In the genomic region with DNA sequence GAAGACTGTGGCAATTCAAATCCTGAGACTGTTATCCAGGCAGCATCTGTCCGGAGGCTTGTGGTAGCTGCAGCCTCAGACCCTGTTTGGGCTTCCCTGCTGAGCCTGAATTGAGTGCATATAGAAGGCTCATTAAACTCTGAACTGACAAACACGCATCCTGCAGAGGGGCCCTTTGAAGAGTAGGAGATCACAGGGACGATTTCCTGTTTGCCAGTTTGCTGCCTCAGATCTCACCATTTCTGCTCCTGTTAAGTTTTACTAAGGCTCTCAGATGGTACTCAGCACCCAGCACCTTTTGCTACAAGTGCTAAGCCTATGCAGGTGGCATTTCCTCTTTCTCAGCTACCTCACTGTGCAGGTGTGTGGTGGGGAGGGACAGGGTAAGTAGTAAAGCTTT, we compare ENCODE assay signal across 24 mouse cellular contexts.
A peak's percentile ranks its signal among the peaks of the same experiment; 100 is the strongest.
DNase-seq lines count a peak whose midpoint lies in the region; ATAC-seq and TF ChIP-seq lines count a peak whose summit lies in the region.
"Had no signal": no experiment of that assay in that cellular context is flagged by ENCODE, and none has a peak within 500 bp of the region (broad histone marks: within the 10 kb centered on the region; RNA-seq: fewer than 3 reads in every experiment).

No protein-coding gene starts in this region.

- H3K36me3 ChIP-seq in heart, postnatal 0 days (replicated peaks; ENCODE audit: control insufficient read depth, insufficient read depth, low read length): no peaks in the 10 kb centered on the region
- H3K36me3 ChIP-seq: embryonic facial prominence, embryonic 15.5 days; forebrain, embryonic 15.5 days; liver, embryonic 13.5 days; midbrain, embryonic 15.5 days; neural tube, embryonic 13.5 days had no signal

- WGBS in heart, postnatal 0 days: 46% methylated on average over 3 of the region's 3 CpGs
- 51% methylated on average over 3 of the region's 3 CpGs for WGBS in lung, adult 2 months

- peak overlapping the region; percentile 18; the same call in 1 of the 2 replicates for H3K27ac ChIP-seq in heart, postnatal 0 days (ENCODE audit: low read depth)
- H3K27ac ChIP-seq: embryonic facial prominence, embryonic 15.5 days; forebrain, embryonic 15.5 days; gastrocnemius, adult 2 months; hindbrain, postnatal 0 days; liver, embryonic 13.5 days; midbrain, embryonic 15.5 days; neural tube, embryonic 13.5 days; stomach, postnatal 0 days had no signal

- no peak overlapping the region for H3K4me3 ChIP-seq in heart, postnatal 0 days (ENCODE audit: low read depth, low read length)
- H3K4me3 ChIP-seq in lung, adult 2 months (replicated peaks; ENCODE audit: extremely low read depth, low read depth, low read length): no peak overlapping the region
- H3K4me3 ChIP-seq: embryonic facial prominence, embryonic 15.5 days; forebrain, embryonic 15.5 days; gastrocnemius, adult 2 months; limb, embryonic 10.5 days; liver, embryonic 13.5 days; midbrain, embryonic 15.5 days; neural tube, embryonic 13.5 days had no signal

- TF ChIP-seq CTCF in heart, postnatal 0 days (IDR thresholded peaks at IDR 0.05; ENCODE audit: low read depth): no peak
- TF ChIP-seq CTCF in lung, adult 2 months (IDR thresholded peaks at IDR 0.05; ENCODE audit: insufficient read depth, low read length): no peak

- TF ChIP-seq EP300 in heart, postnatal 0 days (IDR thresholded peaks at IDR 0.05; ENCODE audit: low read depth): no peak

- H3K4me2 ChIP-seq in heart, postnatal 0 days (ENCODE audit: low read depth, low read length): no peak overlapping the region
- H3K4me2 ChIP-seq: embryonic facial prominence, embryonic 15.5 days; forebrain, embryonic 15.5 days; liver, embryonic 13.5 days; midbrain, embryonic 15.5 days; neural tube, embryonic 13.5 days had no signal

- intact Hi-C loops in heart, postnatal 25 days (cut with DNase I): no loop called here
- intact Hi-C loops in left cerebral cortex, postnatal 25 days (cut with DNase I): no loop called here

- ATAC-seq in heart, postnatal 0 days (ENCODE audit: insufficient read depth, low read depth): no peak
- ATAC-seq: forebrain, embryonic 15.5 days; hindbrain, postnatal 0 days; midbrain, embryonic 15.5 days had no signal

- no peak for DNase-seq in heart, postnatal 0 days (ENCODE audit: low spot score)
- DNase-seq in heart, postnatal 25 days (ENCODE audit: low spot score): no peak
- peak; percentile 79 for DNase-seq in R1 (ENCODE audit: low read depth, low spot score)
- DNase-seq in forelimb bud, embryonic 11.5 days (ENCODE audit: low read depth, low spot score): peak; percentile 43
- peak; percentile 60 to 71 for DNase-seq in thymus, postnatal 10 days (ENCODE audit: low spot score in 2 of 2)
- DNase-seq in left cerebral cortex, postnatal 25 days (ENCODE audit: low spot score in 2 of 2): no peak
- no peak for DNase-seq in lung, adult 2 months
- no peak for DNase-seq in Muller cell, postnatal 12 days (ENCODE audit: inconsistent ontology term)
- DNase-seq: cerebellum, adult 18-20 months; gastrocnemius, adult 2 months; heart, adult 18-20 months; heart, postnatal 14 days; kidney, adult 2 months; kidney, postnatal 4 days; layer of hippocampus, postnatal 36 days; liver, embryonic 13.5 days; right cerebral cortex, adult 18-20 months had no signal

- TF ChIP-seq POLR2A in lung, adult 2 months (IDR thresholded peaks at IDR 0.05; ENCODE audit: borderline replicate concordance, extremely low read depth, low read depth, low read length): no peak

- no peaks in the 10 kb centered on the region for H3K4me1 ChIP-seq in heart, postnatal 0 days (ENCODE audit: control insufficient read depth, insufficient read depth)
- H3K4me1 ChIP-seq in lung, adult 2 months (ENCODE audit: control insufficient read depth, insufficient read depth, low read length): no peaks in the 10 kb centered on the region
- H3K4me1 ChIP-seq: forebrain, embryonic 15.5 days; liver, embryonic 13.5 days had no signal

- H3K27me3 ChIP-seq in heart, postnatal 0 days (ENCODE audit: control insufficient read depth, insufficient read depth, low read length): no peaks in the 10 kb centered on the region
- H3K27me3 ChIP-seq: embryonic facial prominence, embryonic 15.5 days; forebrain, embryonic 15.5 days; liver, embryonic 13.5 days had no signal

- H3K9ac ChIP-seq in heart, postnatal 0 days (replicated peaks; ENCODE audit: low read depth, low read length): no peak overlapping the region
- H3K9ac ChIP-seq: embryonic facial prominence, embryonic 15.5 days; forebrain, embryonic 15.5 days; liver, embryonic 13.5 days; midbrain, embryonic 15.5 days; neural tube, embryonic 13.5 days had no signal

- no peaks in the 10 kb centered on the region for H3K9me3 ChIP-seq in heart, postnatal 0 days (replicated peaks; ENCODE audit: control insufficient read depth, low read length)
- H3K9me3 ChIP-seq: embryonic facial prominence, embryonic 15.5 days; forebrain, embryonic 15.5 days; limb, embryonic 10.5 days; liver, embryonic 13.5 days; midbrain, embryonic 15.5 days had no signal

Comparison
In these comparisons a context has a peak if more than half of its experiments do, and no peak if none do; other contexts are left out.
1. DNase-seq: peak in R1 (single experiment), forelimb bud, embryonic 11.5 days (single experiment) and thymus, postnatal 10 days (2 of 2); none in heart, postnatal 0 days (single experiment), heart, postnatal 25 days (single experiment), left cerebral cortex, postnatal 25 days (0 of 2), lung, adult 2 months (single experiment) and Muller cell, postnatal 12 days (single experiment).